Mouse (Mus musculus) heart, postnatal 0 days (tissue): Measurements from ENCODE around the gene 1700001L19Rik. TPM values are rescaled to one million over a fixed set of nuclear protein-coding genes. Genes with fewer than 3 reads are reported as not detected.

Source experiments
- ATAC-seq: fragments of 200-750 bp; cut with Nextera tagmentation; 2 replicates; pipeline ENCODE4 v1.8.0; 2017; ENCODE audit warnings: low read depth, moderate number of reproducible peaks, moderate library complexity; ENCODE audit not compliant: insufficient read depth
- DNase-seq: peaks from one replicate; pipeline ENCODE4 v3.0.0-alpha.2; 2016; ENCODE audit warnings: low spot score
- H3K27ac ChIP-seq: fragments of 300-500 bp; sonication (generic); 2 replicates; pipeline ENCODE4 v1.5.1; 2014; ENCODE audit warnings: low read depth, mild to moderate bottlenecking
- H3K27me3 ChIP-seq: fragments of 300-500 bp; sonication (generic); 2 replicates; pipeline ENCODE4 v1.6.1; 2014; ENCODE audit warnings: low read length, mixed read lengths; ENCODE audit not compliant: control insufficient read depth, insufficient read depth
- H3K36me3 ChIP-seq: fragments of 300-500 bp; sonication (generic); replicated peaks from 2 replicates; pipeline ENCODE4 v1.6.1; 2014; ENCODE audit warnings: low read length, mixed read lengths; ENCODE audit not compliant: control insufficient read depth, insufficient read depth
- H3K4me1 ChIP-seq: fragments of 300-500 bp; sonication (generic); 2 replicates; pipeline ENCODE4 v1.6.1; 2014; ENCODE audit warnings: antibody characterized with exemption; ENCODE audit not compliant: control insufficient read depth, insufficient read depth
- H3K4me2 ChIP-seq: fragments of 300-500 bp; sonication (generic); 2 replicates; pipeline ENCODE4 v1.6.1; 2014; ENCODE audit warnings: low read depth, mild to moderate bottlenecking, low read length, moderate library complexity
- H3K4me3 ChIP-seq: fragments of 300-500 bp; sonication (generic); 2 replicates; pipeline ENCODE4 v1.5.1; 2014; ENCODE audit warnings: low read depth, low read length
- H3K9ac ChIP-seq: fragments of 300-500 bp; sonication (generic); replicated peaks from 2 replicates; pipeline ENCODE4 v1.6.1; 2014; ENCODE audit warnings: low read depth, low read length, mixed read lengths
- H3K9me3 ChIP-seq: fragments of 300-500 bp; sonication (generic); replicated peaks from 2 replicates; pipeline ENCODE4 v1.6.1; 2016; ENCODE audit warnings: low read length; ENCODE audit not compliant: control insufficient read depth
- CTCF ChIP-seq: IDR thresholded peaks from 2 replicates; pipeline ENCODE4 v1.5.1; 2016; ENCODE audit warnings: antibody characterized with exemption, control low read depth, low read depth
- EP300 ChIP-seq: IDR thresholded peaks from 2 replicates; pipeline ENCODE4 v1.6.1; 2016; ENCODE audit warnings: antibody characterized with exemption, low read depth
- WGBS: fragments of 180-500 bp; shearing (Covaris S2); extraction: QIAGEN DNeasy Blood & Tissue Kit; methylation state at CpG from one replicate; pipeline ENCODE4 v1.1.7; 2014; 5-methylcytosine and 5-hydroxymethylcytosine counted together
- polyA plus RNA-seq: library from polyadenylated mRNA; unstranded; fragments of >200 nt; fragmentation: Nextera tagmentation; extraction: Ambion mirVana; gene quantifications from 2 replicates; pipeline ENCODE4 v1.2.1, GENCODE M21; 2015
- total RNA-seq: library from RNA; depleted of rRNA; stranded (reverse); fragments of >200 nt; gene quantifications from 2 replicates; pipeline ENCODE4 v1.2.3, GENCODE M21; 2014; ENCODE audit warnings: low replicate concordance; rRNA removed

The 1700001L19Rik gene
- total and polyA plus RNA-seq, 2 experiments from 2014 or later: 0.29 TPM; not detected in 1

DNA sequence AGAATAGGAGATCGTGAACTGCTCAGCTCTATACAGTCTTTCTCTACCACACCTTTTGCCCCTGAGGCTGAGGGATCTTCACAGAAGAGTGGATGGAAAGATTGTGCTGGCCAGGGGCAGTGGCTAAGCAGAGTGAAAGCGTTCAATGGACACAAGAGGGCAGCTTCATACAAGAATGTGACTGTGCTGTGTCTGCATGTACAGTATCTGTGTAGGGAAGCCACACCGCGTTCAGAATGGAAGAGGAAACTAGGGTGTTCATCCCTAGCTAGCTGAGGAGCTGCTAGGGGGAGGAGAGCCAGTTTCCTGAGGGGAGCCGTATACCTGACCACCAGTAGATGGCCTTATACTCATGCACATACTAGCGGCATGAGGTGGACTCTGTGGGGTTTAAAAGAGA, 25.6 kb downstream of the 1700001L19Rik start:
- H3K27ac ChIP-seq: no peak overlapping the region
- H3K4me2 ChIP-seq: no peak overlapping the region
- TF ChIP-seq EP300 (no peak), CTCF (no peak; the same call in 1 of the 2 replicates)
- ATAC-seq (no peak), DNase-seq (no peak)
- 48% methylated on average over 6 of the region's 6 CpGs for WGBS
- H3K27me3 ChIP-seq: no peaks in the 10 kb centered on the region
- H3K36me3 ChIP-seq: no peaks in the 10 kb centered on the region
- H3K9me3 ChIP-seq: no peaks in the 10 kb centered on the region
- no peak overlapping the region for H3K4me3 ChIP-seq
- H3K9ac ChIP-seq: no peak overlapping the region
- H3K4me1 ChIP-seq: no peaks in the 10 kb centered on the region

DNA sequence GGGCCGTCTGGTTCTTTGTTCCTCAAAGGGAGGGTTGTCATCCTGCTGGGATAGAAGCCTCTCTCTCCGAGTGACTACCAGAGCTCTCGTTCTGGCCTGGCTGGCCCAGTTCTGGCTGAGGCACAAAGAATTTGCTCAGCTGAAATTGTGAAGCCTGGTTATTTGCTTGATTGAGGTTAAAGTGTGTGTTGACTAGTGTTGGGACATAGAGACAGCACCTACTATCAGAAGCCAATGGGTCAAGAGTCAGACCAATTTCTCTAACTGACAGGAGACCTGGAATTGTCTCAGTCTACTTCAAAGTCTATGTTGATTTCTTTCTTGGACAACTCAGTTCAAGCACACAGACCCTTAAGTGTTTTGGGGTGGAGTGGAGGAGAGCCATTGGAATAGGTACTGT, 29.8 kb downstream of the 1700001L19Rik start:
- Histone ChIP-seq H3K4me2 (no peak overlapping the region), H3K4me3 (no peak overlapping the region), H3K36me3 (no peaks in the 10 kb centered on the region), H3K27ac (no peak overlapping the region), H3K9me3 (no peaks in the 10 kb centered on the region), H3K9ac (no peak overlapping the region), H3K27me3 (no peaks in the 10 kb centered on the region), H3K4me1 (no peaks in the 10 kb centered on the region)
- no peak for TF ChIP-seq EP300
- no peak for TF ChIP-seq CTCF
- 46% methylated on average over 3 of the region's 3 CpGs for WGBS
- ATAC-seq (no peak), DNase-seq (no peak)

DNA sequence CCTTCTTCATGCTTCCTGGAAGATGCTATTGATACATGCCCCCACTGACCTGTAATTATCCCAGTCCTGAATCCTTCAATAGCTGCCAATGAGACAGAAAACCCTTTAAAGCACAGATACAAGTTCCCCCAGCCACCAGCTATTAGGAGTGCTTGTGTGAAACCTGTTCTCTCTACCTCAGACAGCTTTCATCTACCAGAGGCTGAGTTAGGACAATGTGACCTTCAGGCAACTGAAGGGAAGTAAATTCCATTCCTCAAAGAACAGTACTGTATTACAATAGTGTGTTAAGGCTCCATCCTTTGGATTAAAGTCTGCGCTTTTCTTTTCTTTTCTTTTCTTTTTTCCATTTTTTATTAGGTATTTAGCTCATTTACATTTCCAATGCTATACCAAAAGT, 45.6 kb downstream of the 1700001L19Rik start:
- 90% methylated on average over 1 of the region's 1 CpGs for WGBS
- no peak overlapping the region for H3K9ac ChIP-seq
- no peaks in the 10 kb centered on the region for H3K36me3 ChIP-seq
- no peaks in the 10 kb centered on the region for H3K4me1 ChIP-seq
- H3K4me2 ChIP-seq: no peak overlapping the region
- H3K4me3 ChIP-seq: no peak overlapping the region
- H3K27me3 ChIP-seq: no peaks in the 10 kb centered on the region
- H3K9me3 ChIP-seq: no peaks in the 10 kb centered on the region
- no peak for DNase-seq
- ATAC-seq: no peak
- H3K27ac ChIP-seq: no peak overlapping the region
- TF ChIP-seq CTCF (no peak), EP300 (no peak)

Other genes with a start within 250 kb of the 1700001L19Rik start
- gene Mtrr, start 15.3 kb upstream of the 1700001L19Rik start, total RNA-seq: 17.1 and 22.3 TPM in 2 replicates
- 12.3 and 12.6 TPM in 2 replicates for gene Mtrr, start 15.3 kb upstream of the 1700001L19Rik start, polyA plus RNA-seq
- gene Fastkd3, start 15.2 kb upstream of the 1700001L19Rik start, total RNA-seq: 2.4 and 4.1 TPM in 2 replicates
- gene Fastkd3, start 15.2 kb upstream of the 1700001L19Rik start, polyA plus RNA-seq: 11.5 and 11.8 TPM in 2 replicates